Mouse (Mus musculus) brain, embryonic 14.5 days (tissue): ENCODE measurements around the gene Galt. TPM values are rescaled to one million over a fixed set of nuclear protein-coding genes. Genes with fewer than 3 reads are reported as not detected.
"Not testable (repeated sequence)": the region's sequence is repeated elsewhere in the genome, so short reads cannot be mapped to it uniquely, and the experiment has no call there.

Experiments used
- DNase-seq: peaks from one replicate; pipeline ENCODE4 v3.0.0-alpha.2; 2011; ENCODE audit warnings: low read depth
- CTCF ChIP-seq: fragments of 200-500 bp; IDR thresholded peaks from 2 replicates; pipeline ENCODE4 v1.5.1; 2012; ENCODE audit warnings: inconsistent platforms, mild to moderate bottlenecking, moderate library complexity, borderline replicate concordance; ENCODE audit not compliant: insufficient read depth, insufficient read length; ENCODE audit errors: extremely low read depth
- POLR2A ChIP-seq: fragments of 200-500 bp; IDR thresholded peaks from 2 replicates; pipeline ENCODE4 v1.6.1; 2012; ENCODE audit warnings: mild to moderate bottlenecking, inconsistent platforms, borderline replicate concordance; ENCODE audit not compliant: poor library complexity, insufficient read depth, insufficient read length, severe bottlenecking; ENCODE audit errors: extremely low read depth
- polyA plus RNA-seq: library from polyadenylated mRNA; depleted of rRNA; stranded (reverse); fragments of >200 nt; gene quantifications from 2 replicates; pipeline ENCODE4 v1.2.3, GENCODE M21; 2012; rRNA removed

Galt gene
- polyA plus RNA-seq, 1 experiment, result 75.4 TPM

GRCm38 (mm10) chr4:41760911-41761310 lies 5.9 kb downstream of the Galt start:
- no peak for TF ChIP-seq POLR2A
- TF ChIP-seq CTCF, result no peak
- DNase-seq, result no peak

GRCm38 (mm10) chr4:41761680-41762079 lies 6.7 kb downstream of the Galt start:
- TF ChIP-seq POLR2A, result no peak
- TF ChIP-seq CTCF, result no peak
- no peak for DNase-seq

GRCm38 (mm10) chr4:41762099-41762687 lies 7.2 kb downstream of the Galt start:
- peak; percentile 11 for DNase-seq

GRCm38 (mm10) chr4:41762688-41763114 lies 7.7 kb downstream of the Galt start:
- DNase-seq, result peak; percentile 60

More at GRCm38 (mm10) chr4:41762099-41762687, 7.2 kb downstream of the Galt start:
- TF ChIP-seq CTCF, result no peak
- no peak for TF ChIP-seq POLR2A

GRCm38 (mm10) chr4:41763176-41763575 lies 8.1 kb downstream of the Galt start:
- not testable (repeated sequence) for DNase-seq

GRCm38 (mm10) chr4:41767301-41767700 lies 12.3 kb downstream of the Galt start:
- not testable (repeated sequence) for DNase-seq

- peak; percentile 12 for DNase-seq
Observed at GRCm38 (mm10) chr4:41772946-41773345, 17.9 kb downstream of the Galt start.

GRCm38 (mm10) chr4:41773502-41773901 lies 18.5 kb downstream of the Galt start:
- DNase-seq, result peak; percentile 75

GRCm38 (mm10) chr4:41774002-41774401 lies 19.0 kb downstream of the Galt start, which contains the start of gene Ccl27a:
Gene Ccl27a, minus strand, starts transcription at chr4:41774247.
- DNase-seq, result peak; percentile 95

- DNase-seq, result not testable (repeated sequence)
Observed at GRCm38 (mm10) chr4:41774506-41774905, 19.5 kb downstream of the Galt start.

GRCm38 (mm10) chr4:41775840-41776239 lies 20.8 kb downstream of the Galt start:
- not testable (repeated sequence) for DNase-seq

GRCm38 (mm10) chr4:41781271-41781670 lies 26.2 kb downstream of the Galt start:
- not testable (repeated sequence) for DNase-seq

GRCm38 (mm10) chr4:41781748-41782485 lies 26.9 kb downstream of the Galt start:
- not testable (repeated sequence) for DNase-seq

GRCm38 (mm10) chr4:41782711-41783110 lies 27.7 kb downstream of the Galt start:
- not testable (repeated sequence) for DNase-seq

- DNase-seq, result not testable (repeated sequence)
Observed at GRCm38 (mm10) chr4:41783197-41783596, 28.2 kb downstream of the Galt start.

Other genes with a start within 250 kb of the Galt start
- 8.3 and 10.3 TPM in 2 replicates for gene 1110017D15Rik, start 237.9 kb upstream of the Galt start, polyA plus RNA-seq
- 78.6 and 97.8 TPM in 2 replicates for gene Fam219a, start 185.7 kb upstream of the Galt start, polyA plus RNA-seq
- gene Dnaic1, start 185.5 kb upstream of the Galt start, polyA plus RNA-seq, result 2.3 and 2.8 TPM in 2 replicates
- 124 and 147 TPM in 2 replicates for gene Enho, start 114.9 kb upstream of the Galt start, polyA plus RNA-seq
- 62.2 and 109 TPM in 2 replicates for gene Cntfr, start 58.1 kb upstream of the Galt start, polyA plus RNA-seq
- 31.3 and 32.5 TPM in 2 replicates for gene Il11ra1, start 55.2 kb upstream of the Galt start, polyA plus RNA-seq
- gene Rpp25l, start 41.7 kb upstream of the Galt start, polyA plus RNA-seq, result 53.9 and 79.7 TPM in 2 replicates
- gene Dctn3, start 32.1 kb upstream of the Galt start, polyA plus RNA-seq, result 157 and 186 TPM in 2 replicates
- gene Arid3c, start 24.1 kb upstream of the Galt start, polyA plus RNA-seq, result 0.40 and 0.57 TPM in 2 replicates
- gene Sigmar1, start 929 bp downstream of the Galt start, polyA plus RNA-seq, result 55.7 and 60.0 TPM in 2 replicates
- gene Ccl27a, start 19.0 kb downstream of the Galt start, polyA plus RNA-seq, result 314 and 480 TPM in 2 replicates
- not detected in 2 replicates for gene Gm21541, start 148.4 kb downstream of the Galt start, polyA plus RNA-seq
- gene Gm20878, start 186.3 kb downstream of the Galt start, polyA plus RNA-seq, result 8.5 and 12.9 TPM in 2 replicates
- 0.67 and 1.3 TPM in 2 replicates for gene Fam205a4, start 210.8 kb downstream of the Galt start, polyA plus RNA-seq